Mouse (Mus musculus): ENCODE measurements around the gene Defa37. TPM values are rescaled to one million over a fixed set of nuclear protein-coding genes. Genes with fewer than 3 reads are reported as not detected.
"Not testable (repeated sequence)": the region's sequence is repeated elsewhere in the genome, so short reads cannot be mapped to it uniquely, and the experiment has no call there.

Gene Defa37
- polyA plus RNA-seq (2017; shearing (Covaris generic)) = not detected

GRCm38 (mm10) chr8:21565086-21565485, at the start of gene Defa37:
Gene Defa37 (plus strand): TSS chr8:21565386.
- not testable (repeated sequence) for ATAC-seq

- not testable (repeated sequence) for ATAC-seq
Measured at GRCm38 (mm10) chr8:21528732-21529131, 36.5 kb upstream of the Defa37 start, which contains the start of gene Defa32. Gene Defa32 (plus strand): TSS chr8:21529032.

GRCm38 (mm10) chr8:21582706-21583105, 17.5 kb downstream of the Defa37 start, which contains the start of gene Defa28:
Gene Defa28 (plus strand): TSS chr8:21583006.
- not testable (repeated sequence) for ATAC-seq

- not testable (repeated sequence) for ATAC-seq
Measured at GRCm38 (mm10) chr8:21594408-21594807, 29.2 kb downstream of the Defa37 start, which contains the start of gene Gm7861. Gene Gm7861 (minus strand): TSS chr8:21594508.

Other genes starting within 250 kb of the Defa37 start
- not detected for gene Defa27, start 249.8 kb upstream of the Defa37 start, polyA plus RNA-seq (2017; shearing (Covaris generic))
- not detected for gene Defa29, start 238.4 kb upstream of the Defa37 start, polyA plus RNA-seq (2017; shearing (Covaris generic))
- gene Defa2, start 186.9 kb upstream of the Defa37 start, polyA plus RNA-seq (2017; shearing (Covaris generic)) = not detected
- not detected for gene Defa33, start 173.6 kb upstream of the Defa37 start, polyA plus RNA-seq (2017; shearing (Covaris generic))
- not detected for gene Defa36, start 138.0 kb upstream of the Defa37 start, polyA plus RNA-seq (2017; shearing (Covaris generic))
- gene Gm7849, start 108.8 kb upstream of the Defa37 start, polyA plus RNA-seq (2017; shearing (Covaris generic)) = not detected
- not detected for gene Defa20, start 56.1 kb upstream of the Defa37 start, polyA plus RNA-seq (2017; shearing (Covaris generic))
- gene Defa32, start 36.4 kb upstream of the Defa37 start, polyA plus RNA-seq (2017; shearing (Covaris generic)) = not detected
- not detected for gene Defa28, start 17.6 kb downstream of the Defa37 start, polyA plus RNA-seq (2017; shearing (Covaris generic))
- gene Gm7861, start 29.1 kb downstream of the Defa37 start, polyA plus RNA-seq (2017; shearing (Covaris generic)) = not detected
- not detected for gene Defa26, start 52.8 kb downstream of the Defa37 start, polyA plus RNA-seq (2017; shearing (Covaris generic))
- gene Defa17, start 90.4 kb downstream of the Defa37 start, polyA plus RNA-seq (2017; shearing (Covaris generic)) = not detected
- not detected for gene Defa34, start 100.4 kb downstream of the Defa37 start, polyA plus RNA-seq (2017; shearing (Covaris generic))
- gene AY761184, start 138.3 kb downstream of the Defa37 start, polyA plus RNA-seq (2017; shearing (Covaris generic)) = not detected
- gene Defa24, start 169.1 kb downstream of the Defa37 start, polyA plus RNA-seq (2017; shearing (Covaris generic)) = not detected

All from CD4-positive, CD25-positive, alpha-beta regulatory T cell, adult 4 months (primary cell).